Mouse (Mus musculus) telencephalon, adult 2 months (tissue): Measurements from ENCODE around the gene Ralgds.
A peak's percentile ranks its signal among the peaks of the same experiment; 100 is the strongest.

Experiments used
- DNase-seq: peaks from one replicate; pipeline ENCODE4 v3.0.0-alpha.2; 2011; ENCODE audit warnings: low read depth, low spot score

The Ralgds gene

GRCm38 (mm10) chr2:28563303-28563702, 50.4 kb downstream of the Ralgds start, which contains the start of gene Cel:
Cel (minus strand) TSS chr2:28563403.
- DNase-seq = no peak

DNA sequence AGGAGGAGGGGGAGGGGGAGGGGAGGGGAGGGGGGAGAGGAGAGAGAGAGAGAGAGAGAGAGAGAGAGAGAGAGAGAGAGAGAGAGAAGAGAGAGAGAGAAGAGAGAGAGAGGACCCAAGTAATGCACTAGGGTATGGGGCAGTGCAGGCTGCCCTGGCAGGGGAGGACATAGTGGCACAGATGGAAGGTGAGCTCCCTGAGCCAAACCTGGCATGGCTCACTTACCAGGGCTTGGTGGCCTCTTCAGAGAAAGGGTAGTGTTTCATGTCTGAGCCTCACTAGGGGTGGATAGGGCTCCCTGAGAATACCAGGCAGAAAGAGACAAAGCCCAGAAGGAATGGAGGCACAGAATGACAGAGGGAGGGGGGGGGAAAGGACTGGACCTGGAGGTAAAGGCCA, 50.9 kb downstream of the Ralgds start:
- no peak for DNase-seq

DNA sequence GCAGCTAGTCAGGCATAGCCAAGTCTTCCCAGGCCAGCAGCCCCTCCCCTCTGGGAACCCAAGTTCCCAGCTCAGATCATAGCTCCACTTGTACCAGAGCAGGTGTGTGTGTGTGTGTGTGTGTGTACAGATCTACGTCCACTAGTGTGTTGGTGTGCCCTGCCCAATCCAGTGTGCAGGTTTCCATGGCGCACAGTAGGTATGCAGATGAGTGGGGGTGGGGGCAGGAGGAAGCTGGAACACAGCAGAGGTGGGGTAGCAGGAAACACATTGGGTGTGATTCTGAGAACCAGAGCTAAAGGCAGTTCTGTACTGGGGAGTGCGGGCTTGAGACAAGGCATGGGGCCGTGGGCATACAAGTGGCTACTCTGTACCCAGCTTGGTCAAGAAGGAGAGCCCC, 51.5 kb downstream of the Ralgds start:
- no peak for DNase-seq

DNA sequence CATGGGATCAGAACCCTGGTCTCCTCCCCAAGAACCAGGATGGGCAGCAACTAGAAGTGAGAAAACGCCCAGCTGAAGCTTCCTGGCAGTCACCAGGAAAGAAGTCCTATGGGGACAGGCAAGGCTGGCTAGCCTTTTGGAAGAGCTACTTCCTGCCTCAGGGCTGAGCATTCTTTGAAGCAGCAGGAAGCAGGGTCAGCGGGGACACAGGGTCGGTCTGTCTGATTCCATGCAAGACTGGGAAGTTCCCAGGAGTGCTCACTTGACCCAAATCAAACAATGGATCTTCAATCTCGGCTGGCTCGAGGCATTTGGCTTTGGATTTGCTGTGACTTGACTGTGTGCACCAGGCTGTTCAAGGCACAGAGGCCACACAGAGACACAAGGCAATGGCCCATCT, 53.6 kb downstream of the Ralgds start:
- DNase-seq = no peak

DNA sequence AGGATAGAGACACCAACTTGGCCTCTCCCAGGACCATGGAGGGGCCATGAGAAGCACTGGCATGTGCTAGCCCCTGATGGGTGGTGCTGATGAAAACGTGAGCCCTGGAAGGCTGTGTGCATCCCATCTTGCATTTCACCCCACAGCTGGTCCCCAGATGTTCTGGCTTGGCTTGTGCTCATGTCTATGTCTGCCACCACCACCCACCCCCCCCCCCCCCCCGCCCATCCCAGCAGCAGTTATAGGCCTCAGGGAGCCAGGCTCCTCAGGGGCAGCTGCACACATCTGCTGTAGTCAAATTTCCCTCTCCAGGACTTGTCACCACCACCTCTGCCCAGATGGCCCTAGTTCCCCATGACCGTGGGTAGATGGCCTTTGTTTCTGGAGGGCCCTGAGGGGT, 57.0 kb downstream of the Ralgds start:
- DNase-seq = no peak

GRCm38 (mm10) chr2:28575341-28575740, 62.4 kb downstream of the Ralgds start:
- no peak for DNase-seq

GRCm38 (mm10) chr2:28576815-28577214, 63.9 kb downstream of the Ralgds start:
- DNase-seq = peak; percentile 11

- DNase-seq = no peak
Observed at GRCm38 (mm10) chr2:28578003-28578402, 65.1 kb downstream of the Ralgds start.

- peak; percentile 92 for DNase-seq
Observed at GRCm38 (mm10) chr2:28582647-28583353, 69.9 kb downstream of the Ralgds start.

DNA sequence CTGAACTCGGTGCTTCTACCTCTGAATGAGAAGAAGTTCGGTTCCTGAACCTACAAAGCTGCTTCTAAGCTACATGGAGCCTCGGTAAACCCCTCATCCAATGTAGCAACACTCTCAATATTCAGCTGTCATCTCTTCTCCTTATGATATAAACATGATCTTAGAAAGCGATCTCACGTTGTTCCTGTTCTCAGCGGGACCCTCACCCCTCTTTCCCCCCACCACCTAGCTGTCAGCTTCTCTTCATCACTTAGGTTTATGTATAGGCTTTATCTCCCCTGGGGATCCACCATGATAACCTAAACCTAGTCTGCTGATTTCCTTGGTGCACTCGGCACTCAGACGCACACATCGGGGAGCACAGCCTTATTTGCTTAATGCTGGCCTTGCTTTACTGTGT, 70.7 kb downstream of the Ralgds start, which contains the start of gene Gtf3c5:
Gene Gtf3c5, minus strand, starts transcription at position 101 of the 400 bp plus-strand sequence.
- DNase-seq = no peak

DNA sequence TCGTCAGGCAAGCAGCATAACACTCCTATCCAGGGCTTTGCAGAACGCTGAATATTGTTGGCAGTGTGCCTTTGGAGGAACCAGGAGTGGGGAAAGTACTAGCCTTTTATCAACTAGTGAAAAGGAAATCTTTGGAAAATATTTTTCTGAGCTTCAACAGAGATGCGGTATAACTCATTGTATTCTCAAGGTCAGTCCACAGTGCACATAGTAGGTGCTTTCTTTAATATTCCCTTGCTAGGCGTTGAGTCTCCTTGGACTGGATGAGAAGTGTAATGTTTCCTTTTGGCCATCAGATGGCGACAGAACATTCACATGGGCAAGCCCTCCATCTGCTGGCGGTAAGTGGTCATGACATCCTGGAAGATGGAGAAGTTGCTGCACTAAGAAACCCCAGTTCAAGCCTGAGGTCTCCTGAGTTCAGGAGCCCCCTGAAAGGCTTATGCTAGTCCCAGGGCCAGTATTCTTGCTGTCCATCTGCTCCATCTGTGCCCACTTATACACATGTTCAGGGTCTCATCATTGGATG, 72.2 kb downstream of the Ralgds start:
- peak; percentile 60 for DNase-seq

DNA sequence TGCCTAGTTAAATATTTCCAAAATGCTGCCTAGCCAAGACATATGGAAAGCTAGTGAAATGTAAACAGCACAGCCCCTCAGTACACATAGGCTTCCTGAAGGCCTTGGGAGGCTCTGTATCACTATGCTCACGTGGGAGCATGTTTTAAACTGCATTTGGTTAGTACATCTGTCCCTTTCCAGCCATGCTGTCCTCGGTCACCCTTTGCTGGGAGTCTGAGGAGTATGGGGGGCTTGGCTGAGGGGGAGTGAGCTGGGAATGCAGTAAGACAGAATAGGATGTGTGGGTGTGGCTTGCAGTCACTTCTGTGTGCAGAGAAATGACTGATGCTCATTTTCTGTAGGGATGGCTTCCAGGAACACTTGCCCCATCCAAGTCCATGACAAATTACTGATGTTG, 72.8 kb downstream of the Ralgds start:
- no peak for DNase-seq

- no peak for DNase-seq
Observed at GRCm38 (mm10) chr2:28588574-28588973, 75.6 kb downstream of the Ralgds start.

- no peak for DNase-seq
Observed at GRCm38 (mm10) chr2:28591479-28591878, 78.6 kb downstream of the Ralgds start.

DNA sequence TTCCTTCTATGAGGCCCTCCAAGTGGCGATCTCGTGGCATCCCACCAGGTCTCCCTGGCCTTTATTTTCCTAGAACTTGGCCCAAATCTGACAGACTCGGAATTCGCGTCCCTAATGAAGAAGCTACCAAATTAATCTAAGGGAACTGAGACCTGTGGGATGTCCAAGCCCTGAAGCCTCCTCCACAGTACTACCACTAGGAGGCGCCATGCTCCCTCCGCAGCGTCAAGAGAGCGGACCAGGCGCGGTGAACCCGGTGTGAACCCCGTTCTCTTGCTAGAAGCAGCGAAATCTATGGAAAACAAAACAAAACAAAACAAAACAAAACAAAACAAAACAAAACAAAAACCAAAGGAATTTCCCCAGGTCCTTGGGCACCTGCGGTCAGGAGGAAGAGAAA, 79.9 kb downstream of the Ralgds start:
- DNase-seq = no peak

GRCm38 (mm10) chr2:28596021-28596420, 83.1 kb downstream of the Ralgds start:
- no peak for DNase-seq

DNA sequence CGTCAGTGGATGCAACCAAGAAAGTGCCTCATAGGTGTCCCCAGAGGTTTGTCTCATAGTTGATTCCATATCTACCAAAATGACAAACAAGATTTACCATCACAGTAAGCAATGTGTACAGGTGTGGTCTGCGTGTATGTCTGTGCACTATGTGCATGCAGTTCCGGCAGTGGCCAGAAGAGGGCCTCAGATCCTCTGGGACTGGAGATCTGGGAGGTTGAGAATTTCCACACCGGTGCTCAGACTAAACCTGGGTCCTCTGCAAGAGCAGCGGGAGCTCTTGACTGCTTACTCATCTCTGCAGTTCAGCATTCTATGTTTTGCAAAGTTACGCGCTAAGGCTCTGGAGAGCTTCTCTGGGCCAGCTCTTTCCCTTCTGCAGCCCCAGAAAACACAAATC, 84.1 kb downstream of the Ralgds start:
- no peak for DNase-seq

GRCm38 (mm10) chr2:28597733-28598547, 85.0 kb downstream of the Ralgds start:
- no peak for DNase-seq

GRCm38 (mm10) chr2:28598692-28599568, 86.0 kb downstream of the Ralgds start:
- DNase-seq = no peak

DNA sequence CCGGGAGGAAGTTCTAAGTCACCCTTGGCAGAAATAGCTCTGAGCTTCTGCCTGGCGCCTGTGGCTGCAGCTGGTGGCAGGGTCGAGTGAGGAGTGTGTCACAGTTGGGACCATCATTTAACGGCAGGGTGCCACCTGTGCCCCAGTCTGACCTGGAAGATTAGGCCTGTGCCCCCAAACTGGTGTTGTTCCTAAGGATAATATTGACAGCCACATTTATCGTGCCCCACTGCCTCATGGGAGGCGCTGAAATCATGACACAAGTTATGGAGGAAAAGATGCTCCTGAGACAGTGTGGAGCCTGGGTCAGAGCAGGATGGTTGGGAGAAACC, 86.6 kb downstream of the Ralgds start:
- DNase-seq = no peak

DNA sequence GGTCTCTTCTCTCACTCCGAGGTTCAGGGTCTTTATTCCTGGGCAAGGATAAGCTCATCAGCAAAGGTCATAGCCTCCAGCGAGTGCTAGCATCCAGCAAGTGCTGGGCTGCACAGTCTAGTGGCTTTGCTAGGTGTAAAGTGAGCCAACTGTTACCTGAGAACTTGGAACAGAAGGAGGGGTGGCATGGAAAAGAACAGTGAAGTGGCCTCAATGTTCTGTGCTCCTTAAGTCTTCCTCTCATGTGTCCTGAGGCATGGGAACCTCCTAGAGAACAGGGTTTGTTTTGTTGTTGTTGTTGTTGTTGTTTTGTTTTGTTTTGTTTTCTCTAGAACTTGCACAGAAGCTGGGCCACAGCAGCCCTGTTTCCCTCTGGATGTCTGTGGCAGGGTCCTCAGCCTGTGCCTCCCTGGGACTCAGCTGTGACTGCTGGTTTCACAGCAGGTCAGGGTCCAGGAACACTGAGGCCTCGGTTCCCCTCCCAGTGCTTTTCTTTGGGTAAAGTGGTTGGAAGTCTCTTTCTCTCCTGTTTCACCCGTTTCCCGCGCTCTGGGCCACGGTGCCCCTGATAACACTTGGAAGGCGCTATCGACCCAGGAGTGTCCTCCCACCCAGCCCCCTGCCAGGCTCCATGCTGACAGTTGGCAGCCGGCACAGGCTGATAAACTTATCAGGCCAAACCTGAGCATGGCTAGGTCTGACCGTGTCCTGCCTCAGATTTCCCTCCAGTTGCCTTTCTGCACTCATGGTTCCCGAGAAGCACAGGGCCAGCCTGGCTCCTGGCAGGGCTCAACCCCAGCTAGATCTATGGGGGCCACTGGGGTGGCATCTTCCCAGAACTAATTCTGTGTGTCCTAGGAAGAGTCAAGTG, 89.0 kb downstream of the Ralgds start:
- DNase-seq = no peak
